Mouse (Mus musculus): ENCODE measurements around the gene Col24a1. TPM values are rescaled to one million over a fixed set of nuclear protein-coding genes. Genes with fewer than 3 reads are reported as not detected.

Gene Col24a1
- 0.31 and 0.37 TPM in 2 replicates for polyA plus RNA-seq (2014; fragmentation: Nextera tagmentation; extraction: Ambion mirVana)

GRCm38 (mm10) chr3:145292337-145293134 is at the start of gene Col24a1:
Gene Col24a1 (plus strand): TSS chr3:145292472.
- Histone ChIP-seq H3K36me3 (ENCODE audit: control insufficient read depth, insufficient read depth, low read length) (no peaks in the 10 kb centered on the region), H3K9ac (replicated peaks; ENCODE audit: low read length) (peak within 1 kb of the TSS; percentile 38), H3K4me3 (replicated peaks; ENCODE audit: low read depth, low read length) (peak within 1 kb of the TSS; percentile 28), H3K27me3 (ENCODE audit: control insufficient read depth, insufficient read depth, low read length) (peaks cover 9% of the 10 kb centered on the region), H3K9me3 (ENCODE audit: control insufficient read depth, low read length) (no peaks in the 10 kb centered on the region), H3K4me2 (ENCODE audit: low read length) (peak within 1 kb of the TSS; percentile 64), H3K4me1 (ENCODE audit: control insufficient read depth, insufficient read depth, low read length) (peaks cover 9% of the 10 kb centered on the region), H3K27ac (replicated peaks; ENCODE audit: low read depth, low read length) (no peak within 1 kb of the TSS)
- WGBS = 1% methylated on average over 22 of the region's 22 CpGs
- DNase-seq (peak; percentile 59), ATAC-seq (ENCODE audit: low FRiP score, low TSS enrichment) (peak; percentile 49; the same call in 1 of the 2 replicates)

- Histone ChIP-seq H3K4me2 (ENCODE audit: low read length) (no peak overlapping the region), H3K9me3 (ENCODE audit: control insufficient read depth, low read length) (no peaks in the 10 kb centered on the region), H3K9ac (replicated peaks; ENCODE audit: low read length) (no peak overlapping the region), H3K27me3 (ENCODE audit: control insufficient read depth, insufficient read depth, low read length) (no peaks in the 10 kb centered on the region), H3K36me3 (ENCODE audit: control insufficient read depth, insufficient read depth, low read length) (no peaks in the 10 kb centered on the region), H3K4me1 (ENCODE audit: control insufficient read depth, insufficient read depth, low read length) (no peaks in the 10 kb centered on the region), H3K27ac (replicated peaks; ENCODE audit: low read depth, low read length) (no peak overlapping the region), H3K4me3 (replicated peaks; ENCODE audit: low read depth, low read length) (no peak overlapping the region)
- ATAC-seq (ENCODE audit: low FRiP score, low TSS enrichment) = no peak
- WGBS = 95% methylated on average over 2 of the region's 2 CpGs
- no peak for DNase-seq
Measured at GRCm38 (mm10) chr3:145248040-145248439, 44.2 kb upstream of the Col24a1 start.

DNA sequence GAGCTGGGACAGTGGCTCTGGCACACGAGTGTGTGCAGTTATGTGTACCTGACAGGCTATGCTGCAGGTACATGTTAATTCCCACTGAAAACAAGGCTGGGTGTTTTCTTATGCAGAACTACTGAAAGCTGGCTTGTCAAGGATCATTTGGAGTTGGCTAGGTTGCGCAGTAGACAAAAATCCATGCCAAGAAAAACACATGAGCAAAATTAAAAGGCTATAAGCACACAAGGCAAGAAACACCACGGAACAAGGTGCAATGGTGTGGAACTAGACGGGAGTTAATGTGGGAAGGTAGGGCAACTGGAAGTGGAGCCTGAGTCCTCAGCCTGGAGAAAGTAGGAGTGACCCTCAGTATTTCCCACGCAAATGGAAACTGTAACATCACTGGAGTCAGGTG is 39.2 kb upstream of the Col24a1 start:
- no peak for DNase-seq
- Histone ChIP-seq H3K27ac (replicated peaks; ENCODE audit: low read depth, low read length) (no peak overlapping the region), H3K9ac (replicated peaks; ENCODE audit: low read length) (no peak overlapping the region), H3K4me2 (ENCODE audit: low read length) (no peak overlapping the region), H3K36me3 (ENCODE audit: control insufficient read depth, insufficient read depth, low read length) (no peaks in the 10 kb centered on the region), H3K27me3 (ENCODE audit: control insufficient read depth, insufficient read depth, low read length) (no peaks in the 10 kb centered on the region), H3K9me3 (ENCODE audit: control insufficient read depth, low read length) (no peaks in the 10 kb centered on the region), H3K4me3 (replicated peaks; ENCODE audit: low read depth, low read length) (no peak overlapping the region), H3K4me1 (ENCODE audit: control insufficient read depth, insufficient read depth, low read length) (no peaks in the 10 kb centered on the region)
- 90% methylated on average over 5 of the region's 5 CpGs for WGBS
- no peak for ATAC-seq (ENCODE audit: low FRiP score, low TSS enrichment)

DNA sequence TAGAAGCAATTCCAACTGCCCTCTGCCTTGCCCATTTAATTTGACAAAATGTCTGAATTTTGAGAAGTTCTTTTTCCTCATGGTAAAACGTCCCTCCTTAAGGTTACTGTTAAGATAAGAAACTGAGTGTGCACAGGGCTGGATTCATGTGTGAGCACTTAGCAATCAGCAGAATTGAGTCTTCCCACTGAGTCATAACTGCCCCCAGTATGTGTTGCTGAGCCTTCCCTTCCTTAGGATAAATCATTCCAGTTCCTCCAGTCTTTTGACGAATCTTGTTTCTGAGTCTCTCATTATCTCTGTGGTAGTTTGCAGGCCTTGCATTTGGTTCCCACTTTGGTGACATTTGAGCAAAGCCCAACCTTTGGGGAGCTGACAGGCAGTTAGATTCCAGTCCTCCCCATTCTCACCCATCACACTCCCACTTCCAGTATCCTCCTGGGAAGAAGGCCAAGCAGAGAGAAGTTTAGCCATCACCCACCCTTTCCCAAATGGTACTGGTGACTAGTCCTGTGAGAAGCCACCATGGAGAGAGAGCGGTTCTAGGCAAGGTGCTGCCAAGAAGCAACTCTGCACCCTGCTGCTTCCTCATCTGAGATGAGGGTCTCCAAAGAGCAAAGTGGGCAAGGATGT is 37.4 kb upstream of the Col24a1 start:
- DNase-seq (no peak), ATAC-seq (ENCODE audit: low FRiP score, low TSS enrichment) (no peak)
- H3K9ac ChIP-seq (replicated peaks; ENCODE audit: low read length) = no peak overlapping the region
- no peak overlapping the region for H3K27ac ChIP-seq (replicated peaks; ENCODE audit: low read depth, low read length)
- WGBS = 93% methylated on average over 3 of the region's 3 CpGs
- no peak overlapping the region for H3K4me3 ChIP-seq (replicated peaks; ENCODE audit: low read depth, low read length)
- no peaks in the 10 kb centered on the region for H3K36me3 ChIP-seq (ENCODE audit: control insufficient read depth, insufficient read depth, low read length)
- no peaks in the 10 kb centered on the region for H3K9me3 ChIP-seq (ENCODE audit: control insufficient read depth, low read length)
- no peaks in the 10 kb centered on the region for H3K27me3 ChIP-seq (ENCODE audit: control insufficient read depth, insufficient read depth, low read length)
- no peak overlapping the region for H3K4me2 ChIP-seq (ENCODE audit: low read length)
- no peaks in the 10 kb centered on the region for H3K4me1 ChIP-seq (ENCODE audit: control insufficient read depth, insufficient read depth, low read length)

GRCm38 (mm10) chr3:145256647-145257046 is 35.6 kb upstream of the Col24a1 start:
- no peaks in the 10 kb centered on the region for H3K9me3 ChIP-seq (ENCODE audit: control insufficient read depth, low read length)
- no peak overlapping the region for H3K4me3 ChIP-seq (replicated peaks; ENCODE audit: low read depth, low read length)
- H3K27me3 ChIP-seq (ENCODE audit: control insufficient read depth, insufficient read depth, low read length) = no peaks in the 10 kb centered on the region
- no peak overlapping the region for H3K4me2 ChIP-seq (ENCODE audit: low read length)
- H3K4me1 ChIP-seq (ENCODE audit: control insufficient read depth, insufficient read depth, low read length) = no peaks in the 10 kb centered on the region
- no peak for ATAC-seq (ENCODE audit: low FRiP score, low TSS enrichment)
- H3K27ac ChIP-seq (replicated peaks; ENCODE audit: low read depth, low read length) = no peak overlapping the region
- DNase-seq = no peak
- H3K36me3 ChIP-seq (ENCODE audit: control insufficient read depth, insufficient read depth, low read length) = no peaks in the 10 kb centered on the region
- no peak overlapping the region for H3K9ac ChIP-seq (replicated peaks; ENCODE audit: low read length)
- 90% methylated on average over 7 of the region's 7 CpGs for WGBS

DNA sequence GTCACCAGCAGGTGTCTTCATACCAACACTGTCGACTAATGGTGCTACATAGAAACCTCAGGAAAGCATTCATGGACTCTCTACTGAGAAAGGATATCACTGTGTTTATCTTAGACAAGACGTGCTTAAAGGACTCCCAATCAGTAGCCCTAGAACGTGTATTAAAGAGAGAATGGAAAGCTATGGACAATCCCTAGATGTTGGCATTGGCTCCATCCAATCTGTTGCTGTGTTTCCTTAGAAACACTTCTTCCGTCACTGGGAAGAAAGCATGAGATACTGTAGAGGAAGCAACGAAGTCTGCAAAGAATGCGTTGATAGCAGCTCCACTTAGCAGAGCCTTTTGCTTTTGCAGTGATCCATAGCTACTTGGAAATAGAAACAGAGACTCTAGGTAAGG is 32.6 kb upstream of the Col24a1 start:
- no peaks in the 10 kb centered on the region for H3K27me3 ChIP-seq (ENCODE audit: control insufficient read depth, insufficient read depth, low read length)
- H3K36me3 ChIP-seq (ENCODE audit: control insufficient read depth, insufficient read depth, low read length) = no peaks in the 10 kb centered on the region
- no peak overlapping the region for H3K4me2 ChIP-seq (ENCODE audit: low read length)
- no peak overlapping the region for H3K9ac ChIP-seq (replicated peaks; ENCODE audit: low read length)
- ATAC-seq (ENCODE audit: low FRiP score, low TSS enrichment) = no peak
- DNase-seq = no peak
- H3K9me3 ChIP-seq (ENCODE audit: control insufficient read depth, low read length) = no peaks in the 10 kb centered on the region
- WGBS = 92% methylated on average over 6 of the region's 6 CpGs
- no peak overlapping the region for H3K4me3 ChIP-seq (replicated peaks; ENCODE audit: low read depth, low read length)
- no peaks in the 10 kb centered on the region for H3K4me1 ChIP-seq (ENCODE audit: control insufficient read depth, insufficient read depth, low read length)
- H3K27ac ChIP-seq (replicated peaks; ENCODE audit: low read depth, low read length) = no peak overlapping the region

GRCm38 (mm10) chr3:145263131-145263530 is 29.1 kb upstream of the Col24a1 start:
- no peak overlapping the region for H3K4me2 ChIP-seq (ENCODE audit: low read length)
- ATAC-seq (ENCODE audit: low FRiP score, low TSS enrichment) (no peak), DNase-seq (no peak)
- H3K27me3 ChIP-seq (ENCODE audit: control insufficient read depth, insufficient read depth, low read length) = no peaks in the 10 kb centered on the region
- no peak overlapping the region for H3K4me3 ChIP-seq (replicated peaks; ENCODE audit: low read depth, low read length)
- H3K27ac ChIP-seq (replicated peaks; ENCODE audit: low read depth, low read length) = no peak overlapping the region
- WGBS = 81% methylated on average over 4 of the region's 4 CpGs
- no peaks in the 10 kb centered on the region for H3K4me1 ChIP-seq (ENCODE audit: control insufficient read depth, insufficient read depth, low read length)
- no peaks in the 10 kb centered on the region for H3K36me3 ChIP-seq (ENCODE audit: control insufficient read depth, insufficient read depth, low read length)
- no peaks in the 10 kb centered on the region for H3K9me3 ChIP-seq (ENCODE audit: control insufficient read depth, low read length)
- H3K9ac ChIP-seq (replicated peaks; ENCODE audit: low read length) = no peak overlapping the region

- Histone ChIP-seq H3K4me3 (replicated peaks; ENCODE audit: low read depth, low read length) (no peak overlapping the region), H3K4me1 (ENCODE audit: control insufficient read depth, insufficient read depth, low read length) (no peaks in the 10 kb centered on the region), H3K4me2 (ENCODE audit: low read length) (no peak overlapping the region), H3K27ac (replicated peaks; ENCODE audit: low read depth, low read length) (no peak overlapping the region), H3K27me3 (ENCODE audit: control insufficient read depth, insufficient read depth, low read length) (no peaks in the 10 kb centered on the region), H3K9ac (replicated peaks; ENCODE audit: low read length) (no peak overlapping the region), H3K36me3 (ENCODE audit: control insufficient read depth, insufficient read depth, low read length) (no peaks in the 10 kb centered on the region), H3K9me3 (ENCODE audit: control insufficient read depth, low read length) (no peaks in the 10 kb centered on the region)
- no peak for ATAC-seq (ENCODE audit: low FRiP score, low TSS enrichment)
- WGBS = 91% methylated on average over 7 of the region's 7 CpGs
- DNase-seq = no peak
Measured at GRCm38 (mm10) chr3:145268066-145268465, 24.2 kb upstream of the Col24a1 start.

GRCm38 (mm10) chr3:145274191-145274590 is 18.1 kb upstream of the Col24a1 start:
- H3K4me2 ChIP-seq (ENCODE audit: low read length) = no peak overlapping the region
- H3K27me3 ChIP-seq (ENCODE audit: control insufficient read depth, insufficient read depth, low read length) = no peaks in the 10 kb centered on the region
- H3K4me1 ChIP-seq (ENCODE audit: control insufficient read depth, insufficient read depth, low read length) = no peaks in the 10 kb centered on the region
- H3K9me3 ChIP-seq (ENCODE audit: control insufficient read depth, low read length) = no peaks in the 10 kb centered on the region
- H3K9ac ChIP-seq (replicated peaks; ENCODE audit: low read length) = no peak overlapping the region
- DNase-seq (no peak), ATAC-seq (ENCODE audit: low FRiP score, low TSS enrichment) (no peak)
- H3K4me3 ChIP-seq (replicated peaks; ENCODE audit: low read depth, low read length) = no peak overlapping the region
- H3K36me3 ChIP-seq (ENCODE audit: control insufficient read depth, insufficient read depth, low read length) = no peaks in the 10 kb centered on the region
- 92% methylated on average over 6 of the region's 6 CpGs for WGBS
- H3K27ac ChIP-seq (replicated peaks; ENCODE audit: low read depth, low read length) = no peak overlapping the region

All from midbrain, embryonic 14.5 days (tissue).